ENCODE assay signal across 1 mouse cellular context in genomic region chr4:146976581-146976980, GRCm38 (mm10). TPM values are rescaled to one million over a fixed set of nuclear protein-coding genes. Genes with fewer than 3 reads are reported as not detected.
"Had no signal": no experiment of that assay in that cellular context is flagged by ENCODE, and none has a peak within 500 bp of the region (broad histone marks: within the 10 kb centered on the region; RNA-seq: fewer than 3 reads in every experiment).

No protein-coding gene starts in this region.

RNA-seq across cellular contexts. Expression of gene Zfp989, which starts 4.8 kb away (rescaled TPM):
- total RNA-seq: neutrophil, adult 5-6 weeks had no signal

RNA-seq across cellular contexts. Expression of gene Rex2, which starts 45.1 kb away (rescaled TPM):
- total RNA-seq: neutrophil, adult 5-6 weeks had no signal
